Mouse (Mus musculus) hindbrain, embryonic 12.5 days (tissue): ENCODE results near the gene Ccl28. TPM values are rescaled to one million over a fixed set of nuclear protein-coding genes. Genes with fewer than 3 reads are reported as not detected.

Experiments
- ATAC-seq: fragments of 200-750 bp; cut with Nextera tagmentation; 2 replicates; pipeline ENCODE4 v1.8.0; 2017; ENCODE audit warnings: moderate TSS enrichment; ENCODE audit not compliant: low FRiP score
- H3K27ac ChIP-seq: fragments of 300-500 bp; sonication (generic); 2 replicates; pipeline ENCODE4 v1.5.1; 2016; ENCODE audit warnings: mild to moderate bottlenecking
- H3K27me3 ChIP-seq: fragments of 300-500 bp; sonication (generic); 2 replicates; pipeline ENCODE4 v1.6.1; 2016; ENCODE audit warnings: mild to moderate bottlenecking
- H3K36me3 ChIP-seq: fragments of 300-500 bp; sonication (generic); 2 replicates; pipeline ENCODE4 v1.6.1; 2016; ENCODE audit warnings: mild to moderate bottlenecking
- H3K4me1 ChIP-seq: fragments of 300-500 bp; sonication (generic); 2 replicates; pipeline ENCODE4 v1.6.1; 2016
- H3K4me2 ChIP-seq: fragments of 300-500 bp; sonication (generic); replicated peaks from 2 replicates; pipeline ENCODE4 v1.6.1; 2016; ENCODE audit warnings: mild to moderate bottlenecking
- H3K4me3 ChIP-seq: fragments of 300-500 bp; sonication (generic); 2 replicates; pipeline ENCODE4 v1.5.1; 2016; ENCODE audit warnings: mild to moderate bottlenecking
- H3K9ac ChIP-seq: fragments of 300-500 bp; sonication (generic); 2 replicates; pipeline ENCODE4 v1.6.1; 2016; ENCODE audit warnings: mild to moderate bottlenecking, moderate library complexity
- H3K9me3 ChIP-seq: fragments of 300-500 bp; sonication (generic); replicated peaks from 2 replicates; pipeline ENCODE4 v1.6.1; 2016; ENCODE audit warnings: mild to moderate bottlenecking
- WGBS: fragments of 180-500 bp; shearing (Covaris S2); methylation state at CpG from one replicate; pipeline ENCODE4 v1.1.7; 2016; 5-methylcytosine and 5-hydroxymethylcytosine counted together
- polyA plus RNA-seq: library from polyadenylated mRNA; unstranded; fragments of >200 nt; fragmentation: Nextera tagmentation; extraction: Ambion mirVana; gene quantifications from 2 replicates; pipeline ENCODE4 v1.2.1, GENCODE M21; 2016

The Ccl28 gene
- polyA plus RNA-seq, 1 experiment from 2014 or later = 0.19 TPM

- Histone ChIP-seq H3K9me3 (no peaks in the 10 kb centered on the region), H3K9ac (peak overlapping the region; percentile 49), H3K36me3 (no peaks in the 10 kb centered on the region), H3K27me3 (no peaks in the 10 kb centered on the region), H3K4me3 (peak overlapping the region; percentile 50), H3K27ac (no peak overlapping the region), H3K4me2 (peak overlapping the region; percentile 57), H3K4me1 (no peaks in the 10 kb centered on the region)
- WGBS = 7% methylated on average over 25 of the region's 33 CpGs
- ATAC-seq = peak; percentile 93
These were observed 8.0 kb downstream of the Ccl28 start for GRCm38 (mm10) chr13:119631482-119632155.

GRCm38 (mm10) chr13:119632156-119632548 lies 8.5 kb downstream of the Ccl28 start:
- H3K9me3 ChIP-seq = no peaks in the 10 kb centered on the region
- no peaks in the 10 kb centered on the region for H3K4me1 ChIP-seq
- no peak overlapping the region for H3K9ac ChIP-seq
- H3K27me3 ChIP-seq = no peaks in the 10 kb centered on the region
- peak; percentile 47 for ATAC-seq
- H3K36me3 ChIP-seq = no peaks in the 10 kb centered on the region
- H3K4me3 ChIP-seq = peak overlapping the region; percentile 50; the same call in 1 of the 2 replicates
- WGBS = 90% methylated on average over 4 of the region's 4 CpGs
- no peak overlapping the region for H3K27ac ChIP-seq
- H3K4me2 ChIP-seq = peak overlapping the region; percentile 57

GRCm38 (mm10) chr13:119635496-119635895 lies 11.9 kb downstream of the Ccl28 start:
- H3K36me3 ChIP-seq = no peaks in the 10 kb centered on the region
- H3K9ac ChIP-seq = no peak overlapping the region
- H3K27me3 ChIP-seq = no peaks in the 10 kb centered on the region
- H3K4me2 ChIP-seq = no peak overlapping the region
- H3K4me3 ChIP-seq = no peak overlapping the region
- no peak for ATAC-seq
- H3K4me1 ChIP-seq = no peaks in the 10 kb centered on the region
- H3K27ac ChIP-seq = no peak overlapping the region
- 59% methylated on average over 2 of the region's 2 CpGs for WGBS
- no peaks in the 10 kb centered on the region for H3K9me3 ChIP-seq

- Histone ChIP-seq H3K27me3 (no peaks in the 10 kb centered on the region), H3K9ac (no peak overlapping the region), H3K4me1 (no peaks in the 10 kb centered on the region), H3K9me3 (no peaks in the 10 kb centered on the region), H3K4me2 (no peak overlapping the region), H3K4me3 (no peak overlapping the region), H3K36me3 (no peaks in the 10 kb centered on the region), H3K27ac (no peak overlapping the region)
- ATAC-seq = no peak
- 89% methylated on average over 4 of the region's 4 CpGs for WGBS
These were observed 14.2 kb downstream of the Ccl28 start for GRCm38 (mm10) chr13:119637837-119638236.

GRCm38 (mm10) chr13:119638449-119638848 lies 14.8 kb downstream of the Ccl28 start:
- Histone ChIP-seq H3K4me2 (no peak overlapping the region), H3K27ac (no peak overlapping the region), H3K9ac (no peak overlapping the region), H3K36me3 (no peaks in the 10 kb centered on the region), H3K4me3 (no peak overlapping the region), H3K27me3 (no peaks in the 10 kb centered on the region), H3K4me1 (no peaks in the 10 kb centered on the region), H3K9me3 (no peaks in the 10 kb centered on the region)
- WGBS = 87% methylated on average over 5 of the region's 5 CpGs
- no peak for ATAC-seq

- Histone ChIP-seq H3K9ac (no peak overlapping the region), H3K4me2 (no peak overlapping the region)
- WGBS = 88% methylated on average over 5 of the region's 5 CpGs
These were observed 15.7 kb downstream of the Ccl28 start for GRCm38 (mm10) chr13:119639302-119639701.

GRCm38 (mm10) chr13:119640504-119640903 lies 16.9 kb downstream of the Ccl28 start:
- H3K9ac ChIP-seq = no peak overlapping the region
- H3K9me3 ChIP-seq = no peaks in the 10 kb centered on the region
- H3K4me1 ChIP-seq = no peaks in the 10 kb centered on the region
- H3K27me3 ChIP-seq = no peaks in the 10 kb centered on the region
- H3K4me3 ChIP-seq = no peak overlapping the region
- H3K27ac ChIP-seq = no peak overlapping the region
- WGBS = 42% methylated on average over 4 of the region's 4 CpGs
- H3K36me3 ChIP-seq = no peaks in the 10 kb centered on the region
- no peak for ATAC-seq
- no peak overlapping the region for H3K4me2 ChIP-seq

More at GRCm38 (mm10) chr13:119639302-119639701, 15.7 kb downstream of the Ccl28 start:
- H3K27me3 ChIP-seq = no peaks in the 10 kb centered on the region
- H3K27ac ChIP-seq = no peak overlapping the region
- H3K9me3 ChIP-seq = no peaks in the 10 kb centered on the region
- no peaks in the 10 kb centered on the region for H3K4me1 ChIP-seq
- ATAC-seq = no peak
- H3K4me3 ChIP-seq = no peak overlapping the region
- H3K36me3 ChIP-seq = no peaks in the 10 kb centered on the region

GRCm38 (mm10) chr13:119641145-119641544 lies 17.5 kb downstream of the Ccl28 start:
- H3K36me3 ChIP-seq = no peaks in the 10 kb centered on the region
- no peak overlapping the region for H3K4me2 ChIP-seq
- no peak for ATAC-seq
- H3K9ac ChIP-seq = no peak overlapping the region
- H3K4me1 ChIP-seq = no peaks in the 10 kb centered on the region
- H3K27me3 ChIP-seq = no peaks in the 10 kb centered on the region
- WGBS = 85% methylated on average over 7 of the region's 7 CpGs
- no peak overlapping the region for H3K27ac ChIP-seq
- no peak overlapping the region for H3K4me3 ChIP-seq
- no peaks in the 10 kb centered on the region for H3K9me3 ChIP-seq

- ATAC-seq = no peak
- Histone ChIP-seq H3K4me3 (no peak overlapping the region), H3K4me2 (no peak overlapping the region), H3K27ac (no peak overlapping the region), H3K9me3 (no peaks in the 10 kb centered on the region), H3K27me3 (no peaks in the 10 kb centered on the region), H3K9ac (no peak overlapping the region), H3K36me3 (no peaks in the 10 kb centered on the region), H3K4me1 (no peaks in the 10 kb centered on the region)
- 65% methylated on average over 5 of the region's 5 CpGs for WGBS
These were observed 21.1 kb downstream of the Ccl28 start for GRCm38 (mm10) chr13:119644769-119645168.

- H3K4me3 ChIP-seq = no peak overlapping the region
- 97% methylated on average over 1 of the region's 1 CpGs for WGBS
- H3K27me3 ChIP-seq = no peaks in the 10 kb centered on the region
These were observed 22.9 kb downstream of the Ccl28 start for GRCm38 (mm10) chr13:119646511-119646910.

GRCm38 (mm10) chr13:119648891-119649698 lies 25.5 kb downstream of the Ccl28 start:
- ATAC-seq = no peak
- H3K27ac ChIP-seq = 0 out of 2 replicates have a peak overlapping the region, but pooled peaks have one; percentile 30
- H3K4me3 ChIP-seq = no peak overlapping the region
- no peaks in the 10 kb centered on the region for H3K4me1 ChIP-seq
- 52% methylated on average over 15 of the region's 15 CpGs for WGBS
- H3K4me2 ChIP-seq = no peak overlapping the region
- no peaks in the 10 kb centered on the region for H3K36me3 ChIP-seq
- no peaks in the 10 kb centered on the region for H3K27me3 ChIP-seq
- H3K9ac ChIP-seq = no peak overlapping the region
- H3K9me3 ChIP-seq = no peaks in the 10 kb centered on the region

More at GRCm38 (mm10) chr13:119646511-119646910, 22.9 kb downstream of the Ccl28 start:
- H3K36me3 ChIP-seq = no peaks in the 10 kb centered on the region
- H3K27ac ChIP-seq = no peak overlapping the region
- no peaks in the 10 kb centered on the region for H3K9me3 ChIP-seq
- no peak for ATAC-seq
- H3K9ac ChIP-seq = no peak overlapping the region
- H3K4me1 ChIP-seq = no peaks in the 10 kb centered on the region
- no peak overlapping the region for H3K4me2 ChIP-seq

- ATAC-seq = no peak; the same call in 1 of the 2 replicates
- Histone ChIP-seq H3K27me3 (no peaks in the 10 kb centered on the region), H3K4me2 (no peak overlapping the region), H3K9me3 (no peaks in the 10 kb centered on the region), H3K4me1 (no peaks in the 10 kb centered on the region), H3K9ac (no peak overlapping the region), H3K4me3 (no peak overlapping the region), H3K36me3 (no peaks in the 10 kb centered on the region), H3K27ac (0 out of 2 replicates have a peak overlapping the region, but pooled peaks have one; percentile 30)
- 83% methylated on average over 1 of the region's 1 CpGs for WGBS
These were observed 26.1 kb downstream of the Ccl28 start for GRCm38 (mm10) chr13:119649699-119650046.
